Mouse (Mus musculus) stomach, embryonic 15.5 days (tissue): ENCODE results near the gene Asic5. TPM values are rescaled to one million over a fixed set of nuclear protein-coding genes. Genes with fewer than 3 reads are reported as not detected.

ENCODE experiments used
- ATAC-seq: fragments of 200-750 bp; cut with Nextera tagmentation; 2 replicates; pipeline ENCODE4 v1.8.0; 2017; ENCODE audit warnings: low read depth, moderate number of reproducible peaks, moderate TSS enrichment; ENCODE audit not compliant: insufficient read depth, low FRiP score
- H3K27ac ChIP-seq: fragments of 300-500 bp; sonication (generic); 2 replicates; pipeline ENCODE4 v1.5.1; 2015; ENCODE audit warnings: mild to moderate bottlenecking, inconsistent platforms
- H3K27me3 ChIP-seq: fragments of 300-500 bp; sonication (generic); replicated peaks from 2 replicates; pipeline ENCODE4 v1.6.1; 2015; ENCODE audit warnings: inconsistent platforms
- H3K36me3 ChIP-seq: fragments of 300-500 bp; sonication (generic); 2 replicates; pipeline ENCODE4 v1.6.1; 2015; ENCODE audit warnings: inconsistent platforms
- H3K4me1 ChIP-seq: fragments of 300-500 bp; sonication (generic); 2 replicates; pipeline ENCODE4 v1.6.1; 2015; ENCODE audit warnings: inconsistent platforms
- H3K4me2 ChIP-seq: fragments of 300-500 bp; sonication (generic); 2 replicates; pipeline ENCODE4 v1.6.1; 2015; ENCODE audit warnings: mild to moderate bottlenecking, inconsistent platforms
- H3K4me3 ChIP-seq: fragments of 300-500 bp; sonication (generic); replicated peaks from 2 replicates; pipeline ENCODE4 v1.5.1; 2015; ENCODE audit warnings: inconsistent platforms
- H3K9ac ChIP-seq: fragments of 300-500 bp; sonication (generic); 2 replicates; pipeline ENCODE4 v1.6.1; 2015; ENCODE audit warnings: inconsistent platforms
- H3K9me3 ChIP-seq: fragments of 300-500 bp; sonication (generic); 2 replicates; pipeline ENCODE4 v1.6.1; 2016; ENCODE audit warnings: inconsistent platforms
- WGBS: fragments of 180-500 bp; shearing (Covaris S2); methylation state at CpG from one replicate; pipeline ENCODE4 v1.1.7; 2015; 5-methylcytosine and 5-hydroxymethylcytosine counted together
- polyA plus RNA-seq: library from polyadenylated mRNA; unstranded; fragments of >200 nt; fragmentation: Nextera tagmentation; extraction: Ambion mirVana; gene quantifications from 2 replicates; pipeline ENCODE4 v1.2.1, GENCODE M21; 2015

Asic5 gene
- polyA plus RNA-seq, 1 experiment from 2014 or later: not detected

DNA sequence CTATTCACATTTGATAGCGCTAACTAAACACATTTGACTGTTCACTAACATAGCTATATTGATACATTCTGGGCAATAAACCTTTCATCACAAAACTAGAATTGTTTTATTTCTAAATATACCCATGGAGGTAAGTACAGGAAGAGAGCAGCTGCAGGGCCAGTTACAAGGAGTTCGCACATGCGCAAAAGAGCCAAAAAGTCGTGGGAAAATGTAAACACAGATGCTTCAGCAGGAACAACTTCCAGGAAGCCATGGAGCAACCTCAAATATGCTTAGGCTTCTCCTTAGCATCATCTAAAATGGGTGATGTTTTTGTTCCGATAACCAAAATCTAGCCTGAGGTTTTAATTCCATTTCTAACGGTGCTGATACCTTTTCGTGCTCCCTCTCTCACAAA is 66.6 kb downstream of the Asic5 start:
- peaks cover 19% of the 10 kb centered on the region; the same call in 1 of the 2 replicates for H3K4me1 ChIP-seq
- 40% methylated on average over 7 of the region's 7 CpGs for WGBS
- no peak overlapping the region for H3K4me3 ChIP-seq
- H3K9me3 ChIP-seq: no peaks in the 10 kb centered on the region
- H3K4me2 ChIP-seq: no peak overlapping the region
- H3K9ac ChIP-seq: no peak overlapping the region
- H3K36me3 ChIP-seq: 0 out of 2 replicates have a peak, but pooled peaks cover 2% of the 10 kb centered on the region
- no peaks in the 10 kb centered on the region for H3K27me3 ChIP-seq
- ATAC-seq: no peak
- H3K27ac ChIP-seq: peak overlapping the region; percentile 57

DNA sequence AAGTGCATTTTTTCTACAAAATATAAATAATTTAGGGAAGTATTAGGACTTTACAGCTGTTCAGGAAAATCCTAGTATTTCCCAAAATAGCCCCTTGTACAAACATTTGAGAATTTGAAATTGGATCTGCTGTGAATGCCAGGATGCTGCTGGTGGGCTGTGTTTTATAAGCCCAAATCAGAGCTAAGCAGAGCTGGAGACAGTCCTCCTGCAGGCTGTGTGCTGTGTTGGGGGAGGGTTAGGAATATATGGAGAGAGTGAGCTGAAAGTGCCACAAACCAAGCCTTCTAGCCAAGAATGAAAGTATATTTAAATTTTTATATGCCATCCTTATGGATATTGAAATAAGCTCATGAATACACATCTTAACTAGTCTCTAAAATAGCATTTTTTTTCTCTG is 69.4 kb downstream of the Asic5 start:
- no peak overlapping the region for H3K4me3 ChIP-seq
- H3K27ac ChIP-seq: peak overlapping the region; percentile 80; the same call in 1 of the 2 replicates
- H3K27me3 ChIP-seq: no peaks in the 10 kb centered on the region
- no peaks in the 10 kb centered on the region for H3K9me3 ChIP-seq
- ATAC-seq: no peak
- H3K9ac ChIP-seq: no peak overlapping the region
- H3K36me3 ChIP-seq: 0 out of 2 replicates have a peak, but pooled peaks cover under 1% of the 10 kb centered on the region
- peaks cover 30% of the 10 kb centered on the region; the same call in 1 of the 2 replicates for H3K4me1 ChIP-seq
- no peak overlapping the region for H3K4me2 ChIP-seq

DNA sequence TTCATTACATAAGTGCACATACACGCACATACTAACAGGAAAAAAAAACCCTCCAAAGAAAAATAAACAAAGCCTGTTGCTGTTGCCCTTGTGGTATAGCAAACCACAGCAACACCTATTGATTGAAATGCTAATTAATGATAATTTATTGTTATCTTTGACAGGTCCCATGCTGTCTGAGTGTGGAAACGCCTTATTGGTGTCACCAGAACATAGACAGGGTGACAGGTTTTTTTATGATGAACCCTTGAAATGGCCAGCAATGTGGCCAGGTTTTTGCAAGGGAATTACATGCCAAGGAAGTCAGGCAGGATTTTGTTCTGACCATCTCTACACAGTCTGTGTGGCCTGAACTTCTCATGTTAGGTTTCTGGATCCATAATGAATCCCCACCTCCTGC is 69.9 kb downstream of the Asic5 start:
- Histone ChIP-seq H3K9ac (no peak overlapping the region), H3K27me3 (no peaks in the 10 kb centered on the region), H3K36me3 (no peaks in the 10 kb centered on the region), H3K4me2 (no peak overlapping the region), H3K4me1 (peaks cover 27% of the 10 kb centered on the region; the same call in 1 of the 2 replicates), H3K9me3 (no peaks in the 10 kb centered on the region), H3K4me3 (no peak overlapping the region), H3K27ac (peak overlapping the region; percentile 80)
- WGBS: 50% methylated on average over 2 of the region's 2 CpGs
- ATAC-seq: no peak

DNA sequence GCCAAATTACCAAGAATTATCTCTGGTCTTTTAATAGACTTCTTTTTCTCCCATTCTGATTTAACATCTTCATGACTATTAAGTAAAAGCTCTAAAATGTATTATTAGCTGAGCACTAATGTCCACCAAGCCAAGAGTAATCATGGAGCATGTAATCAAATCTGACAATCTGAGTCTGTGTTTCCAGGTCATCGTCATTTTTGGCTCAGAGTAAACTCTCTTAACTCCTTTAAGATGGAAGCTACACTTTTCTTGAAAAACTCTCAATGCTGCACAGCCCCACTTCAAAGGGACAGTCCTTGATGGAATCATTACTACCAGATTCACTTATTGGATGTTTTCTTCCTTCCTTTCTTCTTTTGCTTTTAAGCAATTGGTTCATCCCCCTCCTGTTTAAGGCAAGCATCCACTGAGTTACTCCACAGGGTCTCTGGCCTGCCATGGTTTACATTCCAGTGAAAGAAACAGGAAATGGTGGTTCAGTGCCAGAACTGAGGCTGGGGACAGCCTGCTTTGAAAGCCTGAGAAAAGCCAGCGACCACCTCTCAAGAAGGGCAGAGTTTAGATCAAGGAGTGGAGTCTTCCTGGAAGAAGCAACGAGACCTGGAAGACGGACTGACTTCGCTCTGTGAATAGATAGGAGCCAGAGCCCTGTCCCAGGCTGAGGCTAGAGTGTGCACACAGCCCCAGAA is 72.3 kb downstream of the Asic5 start:
- no peaks in the 10 kb centered on the region for H3K36me3 ChIP-seq
- peaks cover 23% of the 10 kb centered on the region; the same call in 1 of the 2 replicates for H3K4me1 ChIP-seq
- peak; percentile 39; the same call in 1 of the 2 replicates for ATAC-seq
- no peak overlapping the region for H3K9ac ChIP-seq
- no peak overlapping the region for H3K4me2 ChIP-seq
- peak overlapping the region; percentile 78 for H3K27ac ChIP-seq
- H3K4me3 ChIP-seq: no peak overlapping the region
- WGBS: 29% methylated on average over 5 of the region's 5 CpGs
- no peaks in the 10 kb centered on the region for H3K9me3 ChIP-seq
- H3K27me3 ChIP-seq: no peaks in the 10 kb centered on the region

GRCm38 (mm10) chr3:82057201-82057600 is 75.1 kb downstream of the Asic5 start:
- no peak overlapping the region for H3K4me2 ChIP-seq
- no peak overlapping the region for H3K9ac ChIP-seq
- WGBS: 17% methylated on average over 5 of the region's 5 CpGs
- H3K27me3 ChIP-seq: no peaks in the 10 kb centered on the region
- peaks cover 29% of the 10 kb centered on the region; the same call in 1 of the 2 replicates for H3K4me1 ChIP-seq
- H3K27ac ChIP-seq: peak overlapping the region; percentile 41; the same call in 1 of the 2 replicates
- H3K9me3 ChIP-seq: no peaks in the 10 kb centered on the region
- H3K4me3 ChIP-seq: no peak overlapping the region
- ATAC-seq: peak; percentile 88
- H3K36me3 ChIP-seq: no peaks in the 10 kb centered on the region

- WGBS: 24% methylated on average over 9 of the region's 9 CpGs
- ATAC-seq: no peak
- H3K27me3 ChIP-seq: no peaks in the 10 kb centered on the region
These were observed 79.5 kb downstream of the Asic5 start for GRCm38 (mm10) chr3:82061402-82062180.

GRCm38 (mm10) chr3:82067830-82068229 is 85.7 kb downstream of the Asic5 start:
- Histone ChIP-seq H3K4me1 (peaks cover 6% of the 10 kb centered on the region; the same call in 1 of the 2 replicates), H3K9me3 (no peaks in the 10 kb centered on the region), H3K36me3 (no peaks in the 10 kb centered on the region), H3K9ac (no peak overlapping the region), H3K27ac (peak overlapping the region; percentile 35; the same call in 1 of the 2 replicates), H3K27me3 (no peaks in the 10 kb centered on the region), H3K4me3 (no peak overlapping the region), H3K4me2 (no peak overlapping the region)
- 44% methylated on average over 5 of the region's 5 CpGs for WGBS
- peak; percentile 53; the same call in 1 of the 2 replicates for ATAC-seq

More at GRCm38 (mm10) chr3:82061402-82062180, 79.5 kb downstream of the Asic5 start:
- Histone ChIP-seq H3K36me3 (no peaks in the 10 kb centered on the region), H3K4me2 (no peak overlapping the region), H3K27ac (peak overlapping the region; percentile 60; the same call in 1 of the 2 replicates), H3K4me3 (no peak overlapping the region), H3K9ac (no peak overlapping the region), H3K4me1 (peaks cover 18% of the 10 kb centered on the region; the same call in 1 of the 2 replicates), H3K9me3 (no peaks in the 10 kb centered on the region)

Other genes starting within 250 kb of the Asic5 start
- gene Ctso, start 49.7 kb upstream of the Asic5 start, polyA plus RNA-seq: 17.9 and 18.2 TPM in 2 replicates
- 0.82 and 1.0 TPM in 2 replicates for gene Tdo2, start 6.1 kb upstream of the Asic5 start, polyA plus RNA-seq
- 50.8 and 54.1 TPM in 2 replicates for gene Gucy1b1, start 92.4 kb downstream of the Asic5 start, polyA plus RNA-seq
- 46.0 and 51.7 TPM in 2 replicates for gene Gucy1a1, start 163.5 kb downstream of the Asic5 start, polyA plus RNA-seq